Mouse (Mus musculus): ENCODE results near the gene Foxa2. TPM values are rescaled to one million over a fixed set of nuclear protein-coding genes. Genes with fewer than 3 reads are reported as not detected.

The Foxa2 gene
- polyA plus RNA-seq, 1 experiment: 0.55 TPM

DNA sequence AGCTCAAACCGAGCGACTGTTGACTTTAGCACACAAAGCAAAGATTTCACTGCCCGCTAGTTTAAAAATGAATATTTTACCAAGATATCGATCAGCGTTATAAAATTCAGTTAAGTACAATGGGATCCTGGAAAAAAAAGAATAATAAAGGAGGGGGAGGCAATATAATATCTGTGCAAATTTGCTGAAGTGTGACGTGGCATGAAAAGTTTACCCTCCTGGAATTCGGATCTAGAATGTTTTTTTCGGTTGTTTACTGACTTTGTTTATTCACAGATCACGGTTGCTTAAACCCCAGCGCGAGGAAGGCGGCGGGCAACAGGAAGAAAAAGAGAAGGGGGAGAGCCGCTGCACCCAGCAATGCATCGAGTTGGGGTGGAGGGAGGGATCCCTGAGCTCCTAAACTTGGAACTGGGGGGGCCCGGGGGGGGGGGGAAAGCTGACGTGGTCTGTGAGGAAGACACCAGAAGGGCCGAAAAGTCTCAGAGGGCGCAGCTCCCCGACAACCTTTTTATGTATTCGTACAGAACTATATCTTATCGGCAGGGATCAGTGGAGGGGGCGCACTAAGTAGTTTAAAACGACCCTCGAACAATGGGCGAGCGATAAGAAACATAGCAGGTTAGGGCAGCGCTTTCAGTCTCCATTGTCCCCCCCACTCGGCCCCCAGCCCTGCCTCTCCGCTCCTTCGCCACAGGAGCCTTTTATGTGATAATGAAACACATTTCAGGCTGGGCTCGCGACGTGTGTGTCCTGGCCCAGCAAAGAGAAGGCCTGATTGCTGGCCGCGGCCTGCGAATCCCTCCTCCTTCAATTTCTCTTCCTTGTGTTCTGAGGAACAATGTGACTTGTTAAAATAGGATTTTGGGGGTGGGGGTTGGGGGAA lies 6.3 kb downstream of the Foxa2 start:
- Histone ChIP-seq H3K27ac (ENCODE audit: control insufficient read depth, insufficient read depth, low read length) (no peak overlapping the region), H3K36me3 (ENCODE audit: control insufficient read depth, insufficient read depth, low read length) (no peaks in the 10 kb centered on the region), H3K4me3 (ENCODE audit: control insufficient read depth, insufficient read depth, low read length) (no peak overlapping the region), H3K27me3 (ENCODE audit: control insufficient read depth, insufficient read depth, low read length) (peaks cover 20% of the 10 kb centered on the region), H3K4me1 (replicated peaks; ENCODE audit: control insufficient read depth, insufficient read depth, low read length) (no peaks in the 10 kb centered on the region)
- WGBS: 6% methylated on average over 37 of the region's 37 CpGs
- no peak for DNase-seq
- no peak for TF ChIP-seq POLR2A (IDR thresholded peaks at IDR 0.05; ENCODE audit: control insufficient read depth, extremely low read depth, insufficient read depth, low read length, poor library complexity)
- TF ChIP-seq CTCF (IDR thresholded peaks at IDR 0.05; ENCODE audit: borderline replicate concordance, control insufficient read depth, extremely low read depth, insufficient read depth, low read length, poor library complexity): no peak

DNA sequence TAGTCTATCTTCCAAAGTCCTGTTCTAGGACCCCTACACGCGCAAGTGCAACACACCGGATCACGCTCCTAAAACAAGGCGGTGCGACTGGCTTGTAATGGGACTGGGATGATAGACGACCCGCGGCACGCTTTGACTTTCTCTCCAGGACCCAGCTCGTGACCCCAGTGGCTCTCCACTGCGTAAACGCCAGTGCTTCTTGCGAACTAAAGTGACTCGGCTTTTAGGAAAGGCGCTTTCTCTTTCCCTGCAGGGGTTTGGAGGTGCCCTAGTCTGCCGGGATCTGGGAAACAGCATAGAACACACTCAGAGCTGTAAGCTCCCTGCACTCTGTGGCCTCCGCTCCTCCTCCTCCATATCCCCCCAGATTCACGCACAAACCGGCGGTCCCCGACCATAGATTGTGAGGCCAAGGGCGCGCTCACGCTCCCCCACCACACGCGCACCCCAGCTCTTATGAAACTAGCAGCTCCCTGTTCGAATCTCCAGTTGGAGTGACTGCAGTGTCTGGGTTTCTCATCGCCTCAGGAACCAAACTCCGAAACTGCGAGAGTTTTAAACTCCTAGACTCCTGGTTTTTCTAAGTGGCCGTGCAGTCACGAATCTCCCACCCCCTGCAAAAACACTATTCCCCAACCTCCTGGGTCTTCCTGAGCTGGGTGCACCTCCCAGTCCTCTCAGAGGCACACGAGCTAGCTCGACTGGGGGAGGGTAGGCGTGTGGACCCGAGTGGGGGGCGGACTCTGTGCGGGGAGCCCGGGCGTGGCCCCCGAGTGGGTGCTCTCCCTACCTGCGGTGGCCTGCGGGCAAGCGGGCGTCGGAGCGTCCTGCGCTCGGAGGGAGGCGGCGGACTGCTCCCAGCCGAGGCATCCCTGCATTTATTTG lies 7.2 kb downstream of the Foxa2 start:
- Histone ChIP-seq H3K27ac (ENCODE audit: control insufficient read depth, insufficient read depth, low read length) (no peak overlapping the region), H3K4me3 (ENCODE audit: control insufficient read depth, insufficient read depth, low read length) (no peak overlapping the region)
- no peak for DNase-seq

DNA sequence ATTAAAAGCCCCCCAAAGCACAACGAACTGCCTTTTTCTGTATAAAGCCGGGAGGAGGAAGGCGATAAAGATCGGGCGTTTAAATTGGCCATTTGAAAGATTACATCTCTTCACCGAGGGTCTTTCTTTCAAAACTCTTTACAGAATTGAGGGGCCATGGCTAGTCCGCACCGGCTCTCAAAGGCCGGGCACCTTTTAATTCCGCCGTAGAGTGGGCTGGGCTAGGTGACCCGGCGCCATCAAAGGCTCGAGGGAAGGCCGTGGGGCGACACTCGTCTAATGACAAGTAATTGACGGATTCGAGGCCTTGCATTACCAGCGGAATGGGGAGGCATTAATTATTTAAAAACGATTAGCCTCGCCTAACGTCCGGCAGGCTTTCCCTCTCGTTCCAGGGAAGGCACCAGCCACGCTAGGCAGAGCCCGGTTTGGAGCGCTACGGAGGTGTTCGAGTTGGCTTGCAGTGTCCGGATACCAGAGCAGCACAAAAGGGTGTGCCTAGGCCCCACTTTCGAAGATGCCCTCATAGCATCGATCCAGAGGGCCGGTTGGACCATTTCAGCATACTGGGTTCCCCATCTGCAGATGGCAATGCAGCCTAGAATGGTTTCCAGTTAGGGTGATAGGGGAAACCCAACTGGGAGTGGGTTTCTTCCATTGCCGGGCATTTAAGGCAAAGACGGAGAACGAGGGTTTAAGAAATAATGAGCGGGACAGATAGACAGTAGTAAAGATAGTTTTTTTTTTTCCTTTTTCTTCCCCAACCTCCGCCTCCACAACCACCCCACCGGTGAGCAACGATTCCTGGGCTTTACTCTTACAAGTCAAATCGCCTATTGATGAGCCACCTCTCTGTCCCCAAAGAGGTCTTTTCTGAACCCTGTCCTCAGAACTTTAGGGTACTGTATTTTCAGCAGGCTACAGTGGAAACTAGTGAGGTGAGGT lies 8.1 kb downstream of the Foxa2 start:
- H3K27me3 ChIP-seq (ENCODE audit: control insufficient read depth, insufficient read depth, low read length): peaks cover 10% of the 10 kb centered on the region
- no peak overlapping the region for H3K4me3 ChIP-seq (ENCODE audit: control insufficient read depth, insufficient read depth, low read length)
- no peaks in the 10 kb centered on the region for H3K4me1 ChIP-seq (replicated peaks; ENCODE audit: control insufficient read depth, insufficient read depth, low read length)
- DNase-seq: no peak
- 9% methylated on average over 42 of the region's 42 CpGs for WGBS
- H3K27ac ChIP-seq (ENCODE audit: control insufficient read depth, insufficient read depth, low read length): no peak overlapping the region
- no peaks in the 10 kb centered on the region for H3K36me3 ChIP-seq (ENCODE audit: control insufficient read depth, insufficient read depth, low read length)
- TF ChIP-seq POLR2A (IDR thresholded peaks at IDR 0.05; ENCODE audit: control insufficient read depth, extremely low read depth, insufficient read depth, low read length, poor library complexity): no peak
- TF ChIP-seq CTCF (IDR thresholded peaks at IDR 0.05; ENCODE audit: borderline replicate concordance, control insufficient read depth, extremely low read depth, insufficient read depth, low read length, poor library complexity): no peak

More for the DNA sequence above, 7.2 kb downstream of the Foxa2 start:
- 7% methylated on average over 53 of the region's 53 CpGs for WGBS
- H3K4me1 ChIP-seq (replicated peaks; ENCODE audit: control insufficient read depth, insufficient read depth, low read length): no peaks in the 10 kb centered on the region
- H3K27me3 ChIP-seq (ENCODE audit: control insufficient read depth, insufficient read depth, low read length): peaks cover 19% of the 10 kb centered on the region
- H3K36me3 ChIP-seq (ENCODE audit: control insufficient read depth, insufficient read depth, low read length): no peaks in the 10 kb centered on the region
- TF ChIP-seq CTCF (IDR thresholded peaks at IDR 0.05; ENCODE audit: borderline replicate concordance, control insufficient read depth, extremely low read depth, insufficient read depth, low read length, poor library complexity) (no peak), POLR2A (IDR thresholded peaks at IDR 0.05; ENCODE audit: control insufficient read depth, extremely low read depth, insufficient read depth, low read length, poor library complexity) (no peak)

DNA sequence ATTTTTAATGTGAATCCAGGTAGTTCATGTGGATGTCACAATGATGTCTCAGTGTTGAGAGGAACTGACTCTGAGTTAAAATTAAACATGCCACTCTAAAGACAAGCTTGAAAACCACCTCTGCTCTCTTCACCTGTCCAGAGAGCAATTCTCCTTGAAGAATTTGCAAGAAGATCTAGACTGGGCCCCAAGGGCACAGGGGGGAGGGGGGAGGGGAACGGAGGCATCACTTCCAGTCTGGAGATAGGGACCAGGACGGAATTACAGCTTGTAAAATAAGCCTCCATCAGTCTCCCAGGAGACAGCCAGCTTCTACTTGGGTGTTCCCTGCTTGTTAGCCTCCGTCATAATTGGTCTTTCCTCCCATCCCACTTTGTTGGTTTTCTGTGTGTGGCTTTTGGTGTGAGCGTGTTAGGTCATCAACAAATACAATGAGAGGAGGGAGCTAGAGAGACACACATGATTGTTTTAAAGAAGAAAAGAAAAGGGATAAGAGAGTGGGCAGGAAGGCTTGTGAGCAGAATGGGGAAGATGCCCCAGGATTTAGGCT lies 10.1 kb downstream of the Foxa2 start:
- Histone ChIP-seq H3K27ac (ENCODE audit: control insufficient read depth, insufficient read depth, low read length) (no peak overlapping the region), H3K4me1 (replicated peaks; ENCODE audit: control insufficient read depth, insufficient read depth, low read length) (no peaks in the 10 kb centered on the region), H3K36me3 (ENCODE audit: control insufficient read depth, insufficient read depth, low read length) (no peaks in the 10 kb centered on the region), H3K27me3 (ENCODE audit: control insufficient read depth, insufficient read depth, low read length) (peaks cover 9% of the 10 kb centered on the region), H3K4me3 (ENCODE audit: control insufficient read depth, insufficient read depth, low read length) (no peak overlapping the region)
- WGBS: 31% methylated on average over 4 of the region's 4 CpGs
- TF ChIP-seq POLR2A (IDR thresholded peaks at IDR 0.05; ENCODE audit: control insufficient read depth, extremely low read depth, insufficient read depth, low read length, poor library complexity): no peak
- TF ChIP-seq CTCF (IDR thresholded peaks at IDR 0.05; ENCODE audit: borderline replicate concordance, control insufficient read depth, extremely low read depth, insufficient read depth, low read length, poor library complexity): no peak
- DNase-seq: no peak

DNA sequence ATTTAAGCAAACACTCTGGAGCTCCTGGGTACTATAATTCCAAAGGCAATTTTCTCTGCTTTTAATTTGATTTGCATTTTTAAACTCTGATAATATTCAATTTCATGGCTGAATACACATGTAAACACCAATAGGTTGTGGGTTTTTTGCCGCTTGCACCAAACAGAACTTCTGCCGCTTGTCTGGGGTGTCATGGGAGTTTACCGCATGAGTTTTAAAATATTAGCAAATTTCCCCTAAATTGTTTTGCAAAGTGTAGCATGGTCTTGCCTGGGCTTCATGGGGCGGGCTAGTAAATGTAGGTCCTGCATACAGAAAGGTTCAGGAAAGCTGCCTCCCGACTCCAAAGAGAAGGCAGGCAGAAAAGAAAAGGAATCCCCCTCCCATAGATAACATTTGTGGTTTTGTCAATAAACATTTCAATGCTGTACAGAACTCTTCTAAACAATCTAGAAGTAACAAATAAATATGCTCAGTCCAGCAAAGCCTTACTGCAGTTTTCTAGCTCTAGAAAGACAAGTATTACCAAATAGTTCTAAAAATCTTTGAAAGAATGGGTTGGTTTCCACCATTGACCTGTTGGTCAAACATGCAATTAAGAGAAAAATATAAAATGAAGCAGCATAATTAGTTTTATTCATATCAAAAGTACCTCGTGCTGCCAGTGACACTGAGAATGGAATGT lies 15.6 kb downstream of the Foxa2 start:
- H3K36me3 ChIP-seq (ENCODE audit: control insufficient read depth, insufficient read depth, low read length): no peaks in the 10 kb centered on the region
- H3K27me3 ChIP-seq (ENCODE audit: control insufficient read depth, insufficient read depth, low read length): peaks cover 4% of the 10 kb centered on the region; the same call in 1 of the 2 replicates
- no peak overlapping the region for H3K4me3 ChIP-seq (ENCODE audit: control insufficient read depth, insufficient read depth, low read length)
- no peaks in the 10 kb centered on the region for H3K4me1 ChIP-seq (replicated peaks; ENCODE audit: control insufficient read depth, insufficient read depth, low read length)
- 14% methylated on average over 6 of the region's 6 CpGs for WGBS
- TF ChIP-seq POLR2A (IDR thresholded peaks at IDR 0.05; ENCODE audit: control insufficient read depth, extremely low read depth, insufficient read depth, low read length, poor library complexity) (no peak), CTCF (IDR thresholded peaks at IDR 0.05; ENCODE audit: borderline replicate concordance, control insufficient read depth, extremely low read depth, insufficient read depth, low read length, poor library complexity) (no peak)
- no peak for DNase-seq
- no peak overlapping the region for H3K27ac ChIP-seq (ENCODE audit: control insufficient read depth, insufficient read depth, low read length)

Measured in thymus, adult 2 months (tissue).